In genomic region chr2:112492431-112492855, GRCm38 (mm10) we compare ENCODE assay signal across 8 mouse cellular contexts. TPM values are rescaled to one million over a fixed set of nuclear protein-coding genes. Genes with fewer than 3 reads are reported as not detected.
DNase-seq lines count a peak whose midpoint lies in the region; ATAC-seq and TF ChIP-seq lines count a peak whose summit lies in the region.

No protein-coding gene starts in this region.

- no peaks in the 10 kb centered on the region for H3K9me3 ChIP-seq in midbrain, embryonic 10.5 days (replicated peaks)

- ATAC-seq in cerebellum, adult (ENCODE audit: insufficient number of reproducible peaks, low FRiP score, low TSS enrichment): no peak
- peak; percentile 38 for ATAC-seq in CD4-positive, CD25-positive, alpha-beta regulatory T cell, adult 4 months
- peak; percentile 33 for ATAC-seq in inflammation-experienced regulatory T-cells, adult 6 months

- H3K27me3 ChIP-seq in cerebellum, adult 2 months (ENCODE audit: control insufficient read depth, insufficient read depth, low read length): no peaks in the 10 kb centered on the region
- H3K27me3 ChIP-seq in midbrain, embryonic 10.5 days (ENCODE audit: low read depth, poor library complexity, severe bottlenecking): no peaks in the 10 kb centered on the region; the same call in 1 of the 2 replicates

- TF ChIP-seq POLR2A in cerebellum, adult 2 months (IDR thresholded peaks at IDR 0.05; ENCODE audit: borderline replicate concordance, insufficient read depth, low read length): no peak
- peak; percentile 52; the same call in 1 of the 2 replicates for TF ChIP-seq POLR2A in embryonic fibroblast, embryonic 13.5 days (IDR thresholded peaks at IDR 0.05; ENCODE audit: low read depth, low read length)

- H3K27ac ChIP-seq in cerebellum, adult 2 months (ENCODE audit: insufficient read depth, low read length): peak overlapping the region; percentile 73; the same call in 1 of the 2 replicates
- H3K27ac ChIP-seq in embryonic fibroblast, embryonic 13.5 days (ENCODE audit: insufficient read depth, low read length): peak overlapping the region; percentile 85
- H3K27ac ChIP-seq in midbrain, embryonic 10.5 days (replicated peaks): peak overlapping the region; percentile 99

- WGBS in cerebellum, adult 2 months: 6% methylated on average over 9 of the region's 9 CpGs
- WGBS in midbrain, embryonic 10.5 days: 6% methylated on average over 9 of the region's 9 CpGs

- peak overlapping the region; percentile 91 for H3K4me3 ChIP-seq in cerebellum, adult 2 months (replicated peaks; ENCODE audit: insufficient read depth, low read depth, low read length)
- H3K4me3 ChIP-seq in embryonic fibroblast, embryonic 13.5 days (ENCODE audit: insufficient read depth, low read length): peak overlapping the region; percentile 49
- H3K4me3 ChIP-seq in midbrain, embryonic 10.5 days: peak overlapping the region; percentile 77

- TF ChIP-seq CTCF in cerebellum, adult 2 months (IDR thresholded peaks at IDR 0.05; ENCODE audit: borderline replicate concordance, insufficient read depth, low read depth, low read length): no peak
- no peak for TF ChIP-seq CTCF in embryonic fibroblast, embryonic 13.5 days (IDR thresholded peaks at IDR 0.05; ENCODE audit: borderline replicate concordance, insufficient read depth, low read length)

- DNase-seq in cerebellum, adult 2 months: no peak
- DNase-seq in midbrain, embryonic 10.5 days (ENCODE audit: low spot score): no peak
- no peak for DNase-seq in cerebellum, postnatal 14 days
- no peak for DNase-seq in left cerebral cortex, adult 8-10 months (ENCODE audit: low spot score in 2 of 2)

- no peaks in the 10 kb centered on the region for H3K36me3 ChIP-seq in midbrain, embryonic 10.5 days

- H3K4me1 ChIP-seq in cerebellum, adult 2 months (ENCODE audit: control insufficient read depth, insufficient read depth, low read length): no peaks in the 10 kb centered on the region; the same call in 1 of the 2 replicates
- H3K4me1 ChIP-seq in embryonic fibroblast, embryonic 13.5 days (ENCODE audit: control insufficient read depth, insufficient read depth, low read length): no peaks in the 10 kb centered on the region
- H3K4me1 ChIP-seq in midbrain, embryonic 10.5 days: peaks cover 26% of the 10 kb centered on the region

RNA-seq across cellular contexts. Expression of gene Aven, which starts 0.3 kb away (rescaled TPM):
- polyA plus RNA-seq in cerebellum, adult 2 months (2012; rRNA removed): 14.6 and 19.1 TPM in 2 replicates
- polyA plus RNA-seq in CD4-positive, CD25-positive, alpha-beta regulatory T cell, adult 4 months (2017; shearing (Covaris generic)): 10 to 100 TPM; 20.9 to 23.4 TPM
- 10.0 and 10.6 TPM in 2 replicates for polyA plus RNA-seq in embryonic fibroblast, embryonic 13.5 days (2011; ENCODE audit: insufficient read length, low read depth, missing spikeins)
- polyA plus RNA-seq in inflammation-experienced regulatory T-cells, adult 6 months (2017; shearing (Covaris generic)): 10 to 100 TPM in 2 of 3 experiments, 1 to 10 TPM in 1; 7.2 to 22.2 (median 12.3) TPM
- 4.7 and 6.7 TPM in 2 replicates for polyA plus RNA-seq in midbrain, embryonic 10.5 days (2016; fragmentation: Nextera tagmentation; extraction: Ambion mirVana)
- total RNA-seq in left cerebral cortex, adult 8-10 months (2022): 10 to 100 TPM; 10.1 to 14.8 (median 13.1) TPM

RNA-seq across cellular contexts. Expression of gene Chrm5, which starts 11.9 kb away (rescaled TPM):
- 0.16 and 0.41 TPM in 2 replicates for polyA plus RNA-seq in cerebellum, adult 2 months (2012; rRNA removed)
- not detected for polyA plus RNA-seq in CD4-positive, CD25-positive, alpha-beta regulatory T cell, adult 4 months (2017; shearing (Covaris generic))
- polyA plus RNA-seq in embryonic fibroblast, embryonic 13.5 days (2011; ENCODE audit: insufficient read length, low read depth, missing spikeins): not detected in 2 replicates
- not detected for polyA plus RNA-seq in inflammation-experienced regulatory T-cells, adult 6 months (2017; shearing (Covaris generic))
- not detected in 2 replicates for polyA plus RNA-seq in midbrain, embryonic 10.5 days (2016; fragmentation: Nextera tagmentation; extraction: Ambion mirVana)
- 1 to 10 TPM in 3 of 4 experiments, under 1 TPM in 1; 0.97 to 2.4 (median 1.7) TPM for total RNA-seq in left cerebral cortex, adult 8-10 months (2022)

RNA-seq across cellular contexts. Expression of gene Emc7, which starts 37.6 kb away (rescaled TPM):
- polyA plus RNA-seq in cerebellum, adult 2 months (2012; rRNA removed): 40.4 and 41.3 TPM in 2 replicates
- polyA plus RNA-seq in CD4-positive, CD25-positive, alpha-beta regulatory T cell, adult 4 months (2017; shearing (Covaris generic)): 10 to 100 TPM; 12.9 to 14.8 TPM
- polyA plus RNA-seq in embryonic fibroblast, embryonic 13.5 days (2011; ENCODE audit: insufficient read length, low read depth, missing spikeins): 21.8 and 23.0 TPM in 2 replicates
- 10 to 100 TPM; 12.9 to 18.2 (median 13.3) TPM for polyA plus RNA-seq in inflammation-experienced regulatory T-cells, adult 6 months (2017; shearing (Covaris generic))
- 12.0 and 12.3 TPM in 2 replicates for polyA plus RNA-seq in midbrain, embryonic 10.5 days (2016; fragmentation: Nextera tagmentation; extraction: Ambion mirVana)
- 10 to 100 TPM; 48.2 to 52.6 (median 50.1) TPM for total RNA-seq in left cerebral cortex, adult 8-10 months (2022)
